Mouse (Mus musculus) kidney, embryonic 14.5 days (tissue): ENCODE measurements at regions not wholly inside any gene's neighbourhood (a gene's known extent, or its start where the extent isn't known, plus 50 kb on each side); places are given as distances from the start of the nearest gene placed in this dataset.

Source experiments
- ATAC-seq: fragments of 200-750 bp; cut with Nextera tagmentation; 2 replicates; pipeline ENCODE4 v1.8.0; 2017; ENCODE audit warnings: moderate number of reproducible peaks, mild to moderate bottlenecking, moderate TSS enrichment, moderate library complexity; ENCODE audit not compliant: low FRiP score, low TSS enrichment
- H3K27ac ChIP-seq: fragments of 300-500 bp; sonication (generic); 2 replicates; pipeline ENCODE4 v1.5.1; 2014; ENCODE audit warnings: low read depth, mild to moderate bottlenecking, low read length, moderate library complexity, mixed read lengths
- H3K27me3 ChIP-seq: fragments of 300-500 bp; sonication (generic); 2 replicates; pipeline ENCODE4 v1.6.1; 2014; ENCODE audit warnings: mild to moderate bottlenecking, low read length; ENCODE audit not compliant: control insufficient read depth, insufficient read depth
- H3K36me3 ChIP-seq: fragments of 300-500 bp; sonication (generic); 2 replicates; pipeline ENCODE4 v1.6.1; 2014; ENCODE audit warnings: low read length, mixed read lengths; ENCODE audit not compliant: control insufficient read depth, insufficient read depth
- H3K4me1 ChIP-seq: fragments of 300-500 bp; sonication (generic); 2 replicates; pipeline ENCODE4 v1.6.1; 2014; ENCODE audit warnings: low read length, mixed read lengths; ENCODE audit not compliant: control insufficient read depth, insufficient read depth
- H3K4me2 ChIP-seq: fragments of 300-500 bp; sonication (generic); replicated peaks from 2 replicates; pipeline ENCODE4 v1.6.1; 2014; ENCODE audit warnings: low read depth, mild to moderate bottlenecking, low read length
- H3K4me3 ChIP-seq: fragments of 300-500 bp; sonication (generic); 2 replicates; pipeline ENCODE4 v1.5.1; 2014; ENCODE audit warnings: mild to moderate bottlenecking, low read length
- H3K9ac ChIP-seq: fragments of 300-500 bp; sonication (generic); 2 replicates; pipeline ENCODE4 v1.6.1; 2014; ENCODE audit warnings: low read depth, mild to moderate bottlenecking, low read length, moderate library complexity
- H3K9me3 ChIP-seq: fragments of 300-500 bp; sonication (generic); 2 replicates; pipeline ENCODE4 v1.6.1; 2016; ENCODE audit warnings: low read length; ENCODE audit not compliant: control insufficient read depth
- WGBS: fragments of 180-500 bp; shearing (Covaris S2); extraction: QIAGEN DNeasy Blood & Tissue Kit; methylation state at CpG from one replicate; pipeline ENCODE4 v1.1.7; 2014; 5-methylcytosine and 5-hydroxymethylcytosine counted together

DNA sequence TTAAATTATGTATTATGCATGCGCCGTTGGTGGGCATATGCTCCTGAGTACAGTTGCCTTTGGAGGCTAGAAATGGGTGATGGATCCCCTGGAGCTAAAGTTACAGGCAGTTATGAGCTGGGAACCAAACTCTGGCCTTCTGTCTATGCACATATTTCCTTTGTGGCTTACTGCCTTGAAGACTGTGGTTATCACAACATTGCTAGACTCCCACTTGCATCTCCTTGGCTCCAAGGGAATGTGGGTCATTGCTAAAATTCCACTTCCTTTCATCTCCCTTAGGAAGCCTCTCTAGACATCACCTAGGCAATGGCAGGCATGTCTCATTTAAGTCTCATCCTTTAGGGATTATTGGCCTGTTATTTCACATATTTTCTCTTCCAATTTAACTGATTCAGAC lies 622.4 kb upstream of the Frg1 start:
- 98% methylated on average over 2 of the region's 2 CpGs for WGBS
- Histone ChIP-seq H3K9ac (no peak overlapping the region), H3K27me3 (no peaks in the 10 kb centered on the region), H3K4me3 (no peak overlapping the region), H3K36me3 (no peaks in the 10 kb centered on the region), H3K9me3 (no peaks in the 10 kb centered on the region), H3K4me2 (no peak overlapping the region), H3K27ac (no peak overlapping the region), H3K4me1 (no peaks in the 10 kb centered on the region)
- no peak for ATAC-seq

DNA sequence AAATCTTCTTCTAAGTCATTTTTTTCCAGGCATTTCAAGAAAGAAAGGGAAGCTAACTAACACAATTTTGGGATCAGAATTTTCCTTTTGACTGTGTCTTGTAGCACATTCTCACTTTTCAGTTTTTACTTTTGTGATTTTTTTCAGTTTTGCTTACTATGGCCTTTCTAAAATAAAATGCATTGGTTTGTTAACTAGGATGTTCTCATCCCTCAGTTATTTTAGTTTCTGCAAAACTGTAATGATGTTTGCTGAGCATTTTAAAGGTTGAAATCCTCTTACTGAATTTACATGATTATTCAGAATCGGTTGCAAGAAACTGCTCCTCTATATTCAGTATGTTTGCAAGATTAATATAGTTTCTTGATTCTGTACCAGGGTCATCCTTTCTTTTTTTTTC lies 610.1 kb upstream of the Frg1 start:
- H3K9me3 ChIP-seq, result no peaks in the 10 kb centered on the region
- H3K4me1 ChIP-seq, result no peaks in the 10 kb centered on the region
- H3K4me3 ChIP-seq, result no peak overlapping the region
- no peak overlapping the region for H3K27ac ChIP-seq
- ATAC-seq, result no peak
- no peak overlapping the region for H3K4me2 ChIP-seq
- H3K9ac ChIP-seq, result no peak overlapping the region
- 86% methylated on average over 1 of the region's 1 CpGs for WGBS
- no peaks in the 10 kb centered on the region for H3K27me3 ChIP-seq
- H3K36me3 ChIP-seq, result no peaks in the 10 kb centered on the region

DNA sequence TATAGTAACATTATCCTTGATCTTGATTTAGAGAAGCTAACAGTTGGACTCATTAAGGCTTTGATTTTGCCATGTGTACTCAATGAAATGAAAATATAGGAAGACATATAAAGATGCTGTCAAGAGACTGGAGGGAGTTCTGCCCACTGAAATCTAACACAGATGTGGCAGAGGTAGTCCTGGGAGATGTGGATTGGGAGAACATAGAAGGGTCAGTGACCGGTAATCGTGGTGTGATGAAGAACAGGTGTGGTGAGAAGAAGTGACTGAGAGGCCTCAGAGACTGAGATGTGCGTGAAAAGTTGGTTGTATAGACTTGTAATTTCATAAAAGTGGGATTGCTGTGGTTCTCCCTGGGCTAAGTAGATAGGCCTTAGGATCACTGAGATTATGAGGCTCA lies 600.9 kb upstream of the Frg1 start:
- no peaks in the 10 kb centered on the region for H3K9me3 ChIP-seq
- H3K4me3 ChIP-seq, result no peak overlapping the region
- ATAC-seq, result no peak
- no peaks in the 10 kb centered on the region for H3K4me1 ChIP-seq
- H3K27me3 ChIP-seq, result no peaks in the 10 kb centered on the region
- H3K4me2 ChIP-seq, result no peak overlapping the region
- H3K27ac ChIP-seq, result no peak overlapping the region
- no peak overlapping the region for H3K9ac ChIP-seq
- 82% methylated on average over 3 of the region's 3 CpGs for WGBS
- no peaks in the 10 kb centered on the region for H3K36me3 ChIP-seq

DNA sequence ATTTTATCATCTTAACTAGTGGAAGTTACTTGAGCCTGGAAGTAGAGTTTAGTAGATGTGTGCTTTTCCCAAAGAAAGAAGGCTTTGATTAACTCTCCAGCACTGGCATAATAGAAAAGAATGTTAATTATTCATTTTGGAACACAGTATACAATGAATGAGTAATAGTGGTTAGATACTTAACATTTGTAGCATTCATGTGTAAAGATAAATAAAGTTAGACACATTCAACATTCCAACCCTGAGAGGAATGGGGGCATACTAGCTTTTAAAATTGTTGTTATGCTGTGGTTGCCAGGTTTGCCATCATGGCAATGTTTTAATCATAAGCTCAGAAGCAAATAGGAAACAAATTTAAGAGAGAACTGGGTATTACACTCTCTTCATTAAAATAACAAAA lies 586.3 kb upstream of the Frg1 start:
- Histone ChIP-seq H3K9me3 (no peaks in the 10 kb centered on the region), H3K4me2 (no peak overlapping the region), H3K4me1 (no peaks in the 10 kb centered on the region), H3K27ac (no peak overlapping the region), H3K27me3 (no peaks in the 10 kb centered on the region), H3K36me3 (no peaks in the 10 kb centered on the region), H3K9ac (no peak overlapping the region), H3K4me3 (no peak overlapping the region)
- no peak for ATAC-seq

DNA sequence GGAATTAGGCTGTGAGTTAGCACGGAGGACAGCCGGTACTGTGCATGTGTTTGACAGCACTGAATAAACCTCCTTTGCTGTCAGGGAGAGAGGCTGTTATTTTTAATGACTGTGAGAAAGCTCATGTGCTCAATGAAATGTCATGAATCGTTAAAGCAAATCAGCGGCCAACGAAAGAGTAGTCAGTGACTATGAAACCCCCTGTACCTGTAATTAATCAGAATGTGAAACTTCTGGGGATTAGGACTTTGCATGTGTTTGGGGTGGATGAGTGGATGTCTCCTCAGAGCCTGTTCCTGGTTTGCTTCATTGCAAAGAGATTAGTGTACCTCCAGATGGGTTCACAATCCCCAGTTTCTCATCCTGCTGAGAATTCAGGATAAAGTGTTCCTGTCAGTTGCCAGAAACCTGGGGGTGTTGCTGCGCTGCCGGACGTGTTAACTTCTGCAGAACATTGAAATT lies 572.2 kb upstream of the Frg1 start:
- no peak overlapping the region for H3K4me3 ChIP-seq
- H3K27me3 ChIP-seq, result no peaks in the 10 kb centered on the region
- H3K4me2 ChIP-seq, result no peak overlapping the region
- H3K4me1 ChIP-seq, result 0 out of 2 replicates have a peak, but pooled peaks cover 6% of the 10 kb centered on the region
- H3K9me3 ChIP-seq, result no peaks in the 10 kb centered on the region
- no peak overlapping the region for H3K9ac ChIP-seq
- H3K27ac ChIP-seq, result no peak overlapping the region
- ATAC-seq, result peak; percentile 73; the same call in 1 of the 2 replicates
- H3K36me3 ChIP-seq, result no peaks in the 10 kb centered on the region
- 35% methylated on average over 8 of the region's 8 CpGs for WGBS

DNA sequence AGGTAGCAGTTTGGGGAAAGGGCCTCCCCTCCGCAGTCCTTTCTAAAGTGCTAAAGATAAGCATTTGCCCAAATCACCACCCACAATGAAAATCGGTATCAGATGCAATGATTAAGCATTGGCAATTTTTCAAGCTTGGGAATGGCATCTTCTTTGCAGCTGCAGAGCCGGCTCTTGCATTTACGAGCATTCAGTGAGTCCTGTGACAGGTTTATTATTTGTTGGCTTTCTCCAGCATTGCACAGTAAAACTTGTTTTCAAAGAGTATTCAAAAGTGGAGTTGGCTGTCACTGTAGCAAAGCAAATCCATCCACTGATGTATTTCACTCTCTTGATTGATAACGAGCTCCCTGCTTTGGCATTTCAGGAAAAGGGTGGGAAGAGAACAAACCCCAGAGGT lies 571.3 kb upstream of the Frg1 start:
- Histone ChIP-seq H3K4me2 (no peak overlapping the region), H3K27ac (no peak overlapping the region)
- WGBS, result 21% methylated on average over 5 of the region's 5 CpGs

DNA sequence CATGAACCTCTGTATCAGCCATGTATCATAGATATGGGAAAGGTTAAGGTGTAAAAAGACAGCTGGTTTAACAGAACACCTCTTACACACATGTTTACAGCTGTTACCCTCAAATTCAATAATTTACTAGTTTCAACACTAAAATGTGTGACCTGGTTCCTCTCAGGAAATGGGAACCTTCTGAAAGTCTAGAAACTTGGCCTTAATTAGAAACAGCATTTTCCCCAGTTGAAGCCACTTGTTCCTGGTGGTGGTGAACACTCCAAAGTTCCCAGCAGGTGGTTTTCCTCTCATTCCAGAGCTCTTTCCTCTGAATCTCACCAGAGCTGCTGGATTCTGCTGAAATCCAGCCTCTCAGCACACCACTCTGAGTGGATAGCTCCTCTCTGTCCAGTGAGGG lies 570.5 kb upstream of the Frg1 start:
- H3K27me3 ChIP-seq, result no peaks in the 10 kb centered on the region
- no peak overlapping the region for H3K4me2 ChIP-seq
- no peaks in the 10 kb centered on the region for H3K9me3 ChIP-seq
- no peaks in the 10 kb centered on the region for H3K36me3 ChIP-seq
- no peak for ATAC-seq
- H3K27ac ChIP-seq, result no peak overlapping the region
- 0 out of 2 replicates have a peak, but pooled peaks cover 6% of the 10 kb centered on the region for H3K4me1 ChIP-seq
- H3K9ac ChIP-seq, result no peak overlapping the region
- H3K4me3 ChIP-seq, result no peak overlapping the region

More for the DNA sequence above, 571.3 kb upstream of the Frg1 start:
- Histone ChIP-seq H3K9me3 (no peaks in the 10 kb centered on the region), H3K27me3 (no peaks in the 10 kb centered on the region), H3K4me1 (0 out of 2 replicates have a peak, but pooled peaks cover 6% of the 10 kb centered on the region), H3K9ac (no peak overlapping the region), H3K4me3 (no peak overlapping the region), H3K36me3 (no peaks in the 10 kb centered on the region)
- peak; percentile 78 for ATAC-seq

DNA sequence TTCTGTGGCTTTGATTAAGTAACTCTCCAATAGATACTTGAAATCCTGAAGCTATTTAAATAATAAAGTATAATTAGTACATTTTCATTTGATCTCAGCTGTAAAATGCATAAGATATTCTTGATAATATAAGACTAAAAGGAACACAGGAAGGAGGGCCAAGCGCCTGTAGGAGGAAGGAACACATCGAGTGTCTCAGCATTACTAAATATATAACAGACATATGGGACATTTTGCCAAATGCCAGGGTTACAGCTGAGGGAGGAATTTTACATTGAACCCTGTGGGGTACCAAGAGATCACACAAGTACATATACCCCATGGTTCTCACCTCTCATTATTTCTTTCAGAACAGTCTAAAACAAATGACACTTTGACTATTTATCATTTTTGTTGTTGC lies 555.5 kb upstream of the Frg1 start:
- H3K36me3 ChIP-seq, result no peaks in the 10 kb centered on the region
- H3K27me3 ChIP-seq, result no peaks in the 10 kb centered on the region
- no peak overlapping the region for H3K4me2 ChIP-seq
- no peak for ATAC-seq
- no peaks in the 10 kb centered on the region for H3K4me1 ChIP-seq
- WGBS, result 72% methylated on average over 2 of the region's 2 CpGs
- H3K9ac ChIP-seq, result no peak overlapping the region
- no peak overlapping the region for H3K27ac ChIP-seq
- no peaks in the 10 kb centered on the region for H3K9me3 ChIP-seq
- H3K4me3 ChIP-seq, result no peak overlapping the region

DNA sequence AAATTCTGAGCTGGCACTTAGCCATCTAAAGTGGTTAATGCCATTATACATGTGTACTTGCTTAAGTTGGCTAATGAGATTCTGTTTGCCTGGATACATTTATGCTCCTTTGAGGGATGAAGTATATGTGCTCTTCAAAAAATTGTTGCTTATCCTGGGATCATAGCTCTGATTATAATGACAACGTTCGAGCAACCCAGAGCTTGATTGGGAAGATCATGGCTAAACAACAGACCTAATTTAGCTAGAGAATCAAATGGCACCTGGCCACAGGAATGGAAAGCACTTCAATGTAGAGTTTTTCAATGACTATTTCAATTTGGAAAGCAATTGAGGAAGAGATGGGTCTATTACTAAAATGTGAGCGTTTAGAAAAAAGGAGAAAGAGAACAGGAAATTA lies 553.7 kb upstream of the Frg1 start:
- no peak overlapping the region for H3K4me2 ChIP-seq
- no peaks in the 10 kb centered on the region for H3K4me1 ChIP-seq
- no peak overlapping the region for H3K4me3 ChIP-seq
- no peaks in the 10 kb centered on the region for H3K36me3 ChIP-seq
- no peaks in the 10 kb centered on the region for H3K27me3 ChIP-seq
- H3K27ac ChIP-seq, result no peak overlapping the region
- 91% methylated on average over 3 of the region's 3 CpGs for WGBS
- H3K9ac ChIP-seq, result no peak overlapping the region
- no peak for ATAC-seq
- no peaks in the 10 kb centered on the region for H3K9me3 ChIP-seq

DNA sequence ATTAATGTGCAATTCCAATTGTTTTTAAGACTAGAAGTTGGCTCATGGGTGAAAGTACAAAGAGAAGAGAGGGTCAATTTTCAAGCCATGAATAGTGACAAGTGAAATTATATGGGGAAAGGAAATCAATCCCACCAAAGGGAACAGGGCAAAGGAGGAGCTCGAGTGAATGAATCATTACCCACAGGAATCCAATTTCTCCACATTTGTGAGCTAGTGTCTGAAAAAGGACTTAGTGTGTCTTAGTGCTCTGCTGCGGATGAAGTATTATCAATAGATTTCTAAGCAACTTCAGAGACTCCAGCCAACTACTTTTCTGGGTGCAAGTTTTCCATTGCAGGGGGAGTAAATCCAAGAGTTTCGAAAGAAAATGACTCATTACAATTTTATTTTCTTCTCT lies 552.5 kb upstream of the Frg1 start:
- no peaks in the 10 kb centered on the region for H3K4me1 ChIP-seq
- ATAC-seq, result no peak

More for the DNA sequence above, 552.5 kb upstream of the Frg1 start:
- Histone ChIP-seq H3K4me2 (no peak overlapping the region), H3K27ac (no peak overlapping the region), H3K4me3 (no peak overlapping the region), H3K9ac (no peak overlapping the region), H3K9me3 (no peaks in the 10 kb centered on the region), H3K36me3 (no peaks in the 10 kb centered on the region), H3K27me3 (no peaks in the 10 kb centered on the region)
- 48% methylated on average over 3 of the region's 3 CpGs for WGBS
